Mouse (Mus musculus) spleen, adult 2 months (tissue): ENCODE measurements around the gene Odf2. TPM values are rescaled to one million over a fixed set of nuclear protein-coding genes. Genes with fewer than 3 reads are reported as not detected.

ENCODE experiments used
- DNase-seq, 2 experiments: peaks; one replicate each; pipeline versions ENCODE4 v3.0.0 to v3.0.0-alpha.2; 2012 to 2021; ENCODE audit warnings: low spot score in 2 of 2, low read depth in 1 of 2
- H3K27ac ChIP-seq: fragments of 200-500 bp; 2 replicates; pipeline ENCODE4 v1.5.1; 2012; ENCODE audit warnings: low read length, inconsistent platforms; ENCODE audit not compliant: insufficient read depth
- H3K27me3 ChIP-seq: fragments of 200-500 bp; 2 replicates; pipeline ENCODE4 v1.6.1; 2012; ENCODE audit warnings: mild to moderate bottlenecking, moderate library complexity, low read length, inconsistent platforms; ENCODE audit not compliant: control insufficient read depth, insufficient read depth
- H3K36me3 ChIP-seq: fragments of 200-500 bp; 2 replicates; pipeline ENCODE4 v1.6.1; 2012; ENCODE audit warnings: mild to moderate bottlenecking, low read length, inconsistent platforms; ENCODE audit not compliant: control insufficient read depth, insufficient read depth
- H3K4me1 ChIP-seq: fragments of 200-500 bp; 2 replicates; pipeline ENCODE4 v1.6.1; 2011; ENCODE audit warnings: inconsistent platforms; ENCODE audit not compliant: control insufficient read depth, insufficient read depth, insufficient read length
- H3K4me3 ChIP-seq: fragments of 200-500 bp; 2 replicates; pipeline ENCODE4 v1.5.1; 2011; ENCODE audit warnings: mild to moderate bottlenecking, inconsistent platforms; ENCODE audit not compliant: insufficient read depth, insufficient read length; ENCODE audit errors: extremely low read depth
- CTCF ChIP-seq: fragments of 200-500 bp; IDR thresholded peaks from 2 replicates; pipeline ENCODE4 v1.5.1; 2011; ENCODE audit warnings: mild to moderate bottlenecking, inconsistent platforms; ENCODE audit not compliant: insufficient read depth, insufficient read length, insufficient replicate concordance; ENCODE audit errors: extremely low read depth
- POLR2A ChIP-seq: fragments of 200-500 bp; IDR thresholded peaks from 2 replicates; pipeline ENCODE4 v1.6.1; 2011; ENCODE audit warnings: low read depth, low read length, inconsistent platforms
- WGBS: fragments of 180-500 bp; shearing (Covaris S2); methylation state at CpG from one replicate; pipeline ENCODE4 v1.1.7; 2018; 5-methylcytosine and 5-hydroxymethylcytosine counted together
- polyA plus RNA-seq: library from polyadenylated mRNA; depleted of rRNA; stranded (reverse); fragments of >200 nt; gene quantifications from 2 replicates; pipeline ENCODE4 v1.2.3, GENCODE M21; 2012; rRNA removed

Gene Odf2
- polyA plus RNA-seq, 1 experiment: 26.3 TPM

- no peak for DNase-seq
- H3K4me1 ChIP-seq: no peaks in the 10 kb centered on the region
- H3K36me3 ChIP-seq: peaks cover 31% of the 10 kb centered on the region
- no peak overlapping the region for H3K27ac ChIP-seq
- H3K27me3 ChIP-seq: no peaks in the 10 kb centered on the region
- TF ChIP-seq POLR2A (no peak), CTCF (no peak)
- 86% methylated on average over 1 of the region's 1 CpGs for WGBS
- no peak overlapping the region for H3K4me3 ChIP-seq
Observed at GRCm38 (mm10) chr2:29980661-29981060, 91.6 kb downstream of the Odf2 start.

Other genes with a start within 250 kb of the Odf2 start
- gene Gm13420, start 137.5 kb upstream of the Odf2 start, polyA plus RNA-seq: 0.26 and 0.81 TPM in 2 replicates
- gene Gm13547, start 129.9 kb upstream of the Odf2 start, polyA plus RNA-seq: not detected in 2 replicates
- gene Coq4, start 101.7 kb upstream of the Odf2 start, polyA plus RNA-seq: 31.9 and 32.6 TPM in 2 replicates
- 25.5 and 29.3 TPM in 2 replicates for gene Trub2, start 100.7 kb upstream of the Odf2 start, polyA plus RNA-seq
- gene Slc27a4, start 86.6 kb upstream of the Odf2 start, polyA plus RNA-seq: 13.7 and 14.2 TPM in 2 replicates
- 31.9 and 37.4 TPM in 2 replicates for gene Urm1, start 69.1 kb upstream of the Odf2 start, polyA plus RNA-seq
- 8.4 and 11.7 TPM in 2 replicates for gene Cercam, start 20.1 kb upstream of the Odf2 start, polyA plus RNA-seq
- 14.5 and 16.4 TPM in 2 replicates for gene Gle1, start 46.2 kb downstream of the Odf2 start, polyA plus RNA-seq
- gene Sptan1, start 76.3 kb downstream of the Odf2 start, polyA plus RNA-seq: 98.5 and 101 TPM in 2 replicates
- gene Wdr34, start 159.7 kb downstream of the Odf2 start, polyA plus RNA-seq: 7.6 and 12.3 TPM in 2 replicates
- gene Set, start 168.2 kb downstream of the Odf2 start, polyA plus RNA-seq: 42.2 and 55.0 TPM in 2 replicates
- gene Pkn3, start 188.5 kb downstream of the Odf2 start, polyA plus RNA-seq: 4.6 and 4.9 TPM in 2 replicates
- gene Zdhhc12, start 204.4 kb downstream of the Odf2 start, polyA plus RNA-seq: 56.2 and 92.3 TPM in 2 replicates
- gene Zer1, start 235.4 kb downstream of the Odf2 start, polyA plus RNA-seq: 59.0 and 78.3 TPM in 2 replicates
- gene Tbc1d13, start 244.5 kb downstream of the Odf2 start, polyA plus RNA-seq: 48.5 and 50.9 TPM in 2 replicates